Mouse (Mus musculus) hindbrain, postnatal 0 days (tissue): ENCODE data around the gene Ralbp1. TPM values are rescaled to one million over a fixed set of nuclear protein-coding genes. Genes with fewer than 3 reads are reported as not detected.
A peak's percentile ranks its signal among the peaks of the same experiment; 100 is the strongest.

ENCODE experiments used
- ATAC-seq: fragments of 200-750 bp; cut with Nextera tagmentation; 2 replicates; pipeline ENCODE4 v1.8.0; 2017; ENCODE audit warnings: mild to moderate bottlenecking, moderate TSS enrichment, moderate library complexity
- DNase-seq: peaks from one replicate; pipeline ENCODE4 v3.0.0-alpha.2; 2015; ENCODE audit warnings: low spot score
- H3K27ac ChIP-seq: fragments of 300-500 bp; sonication (generic); 2 replicates; pipeline ENCODE4 v1.5.1; 2014; ENCODE audit warnings: mild to moderate bottlenecking
- H3K27me3 ChIP-seq: fragments of 300-500 bp; sonication (generic); 2 replicates; pipeline ENCODE4 v1.6.1; 2014; ENCODE audit warnings: low read length, mixed read lengths; ENCODE audit not compliant: insufficient read depth
- H3K36me3 ChIP-seq: fragments of 300-500 bp; sonication (generic); 2 replicates; pipeline ENCODE4 v1.6.1; 2014; ENCODE audit warnings: low read length, mixed read lengths; ENCODE audit not compliant: insufficient read depth
- H3K4me1 ChIP-seq: fragments of 300-500 bp; sonication (generic); 2 replicates; pipeline ENCODE4 v1.6.1; 2014; ENCODE audit warnings: antibody characterized with exemption, low read length, mixed read lengths; ENCODE audit not compliant: insufficient read depth
- H3K4me2 ChIP-seq: fragments of 300-500 bp; sonication (generic); 2 replicates; pipeline ENCODE4 v1.6.1; 2014; ENCODE audit warnings: low read depth, mild to moderate bottlenecking, low read length, moderate library complexity, mixed read lengths
- H3K4me3 ChIP-seq: fragments of 300-500 bp; sonication (generic); 2 replicates; pipeline ENCODE4 v1.5.1; 2014; ENCODE audit warnings: low read length
- H3K9ac ChIP-seq: fragments of 300-500 bp; sonication (generic); replicated peaks from 2 replicates; pipeline ENCODE4 v1.6.1; 2014; ENCODE audit warnings: mild to moderate bottlenecking, low read length, moderate library complexity, mixed read lengths
- H3K9me3 ChIP-seq: fragments of 300-500 bp; sonication (generic); 2 replicates; pipeline ENCODE4 v1.6.1; 2016; ENCODE audit warnings: low read length, mixed read lengths
- CTCF ChIP-seq: IDR thresholded peaks from 2 replicates; pipeline ENCODE4 v1.5.1; 2016; ENCODE audit warnings: antibody characterized with exemption, control low read depth, low read depth
- WGBS: fragments of 180-500 bp; shearing (Covaris S2); extraction: QIAGEN DNeasy Blood & Tissue Kit; methylation state at CpG from one replicate; pipeline ENCODE4 v1.1.7; 2014; 5-methylcytosine and 5-hydroxymethylcytosine counted together
- polyA plus RNA-seq: library from polyadenylated mRNA; unstranded; fragments of >200 nt; fragmentation: Nextera tagmentation; extraction: Ambion mirVana; gene quantifications from 2 replicates; pipeline ENCODE4 v1.2.1, GENCODE M21; 2015
- total RNA-seq: library from RNA; depleted of rRNA; stranded (reverse); fragments of >200 nt; gene quantifications from 2 replicates; pipeline ENCODE4 v1.2.3, GENCODE M21; 2014

Ralbp1 gene
- total and polyA plus RNA-seq, 2 experiments from 2014 or later: 35.9 to 54.0 TPM

GRCm38 (mm10) chr17:65877026-65877425 lies 8.6 kb downstream of the Ralbp1 start:
- no peak overlapping the region for H3K4me2 ChIP-seq
- H3K9ac ChIP-seq: no peak overlapping the region
- H3K4me1 ChIP-seq: peaks cover 7% of the 10 kb centered on the region
- ATAC-seq (no peak), DNase-seq (no peak)
- no peak overlapping the region for H3K4me3 ChIP-seq
- H3K27me3 ChIP-seq: no peaks in the 10 kb centered on the region
- WGBS: 80% methylated on average over 6 of the region's 6 CpGs
- no peak overlapping the region for H3K27ac ChIP-seq
- no peak for TF ChIP-seq CTCF
- no peaks in the 10 kb centered on the region for H3K36me3 ChIP-seq
- no peaks in the 10 kb centered on the region for H3K9me3 ChIP-seq

- ATAC-seq (no peak), DNase-seq (no peak)
- TF ChIP-seq CTCF: no peak
- H3K27me3 ChIP-seq: no peaks in the 10 kb centered on the region
- H3K4me3 ChIP-seq: no peak overlapping the region
- H3K4me1 ChIP-seq: peaks cover 13% of the 10 kb centered on the region
- WGBS: 89% methylated on average over 11 of the region's 11 CpGs
- H3K9me3 ChIP-seq: no peaks in the 10 kb centered on the region
- no peak overlapping the region for H3K27ac ChIP-seq
- no peak overlapping the region for H3K9ac ChIP-seq
- no peak overlapping the region for H3K4me2 ChIP-seq
- H3K36me3 ChIP-seq: no peaks in the 10 kb centered on the region
These were observed 11.8 kb downstream of the Ralbp1 start for GRCm38 (mm10) chr17:65873834-65874233.

GRCm38 (mm10) chr17:65873156-65873555 lies 12.4 kb downstream of the Ralbp1 start:
- H3K9ac ChIP-seq: no peak overlapping the region
- no peaks in the 10 kb centered on the region for H3K27me3 ChIP-seq
- DNase-seq: no peak
- ATAC-seq: no peak
- no peak for TF ChIP-seq CTCF
- 81% methylated on average over 4 of the region's 4 CpGs for WGBS
- H3K4me3 ChIP-seq: no peak overlapping the region
- H3K4me1 ChIP-seq: peaks cover 13% of the 10 kb centered on the region
- H3K4me2 ChIP-seq: no peak overlapping the region
- H3K36me3 ChIP-seq: no peaks in the 10 kb centered on the region
- H3K27ac ChIP-seq: no peak overlapping the region
- no peaks in the 10 kb centered on the region for H3K9me3 ChIP-seq

GRCm38 (mm10) chr17:65872652-65873051 lies 12.9 kb downstream of the Ralbp1 start:
- Histone ChIP-seq H3K9me3 (no peaks in the 10 kb centered on the region), H3K27ac (peak overlapping the region; percentile 36; the same call in 1 of the 2 replicates), H3K27me3 (no peaks in the 10 kb centered on the region), H3K9ac (no peak overlapping the region), H3K4me1 (peaks cover 13% of the 10 kb centered on the region), H3K4me3 (no peak overlapping the region), H3K4me2 (no peak overlapping the region), H3K36me3 (no peaks in the 10 kb centered on the region)
- ATAC-seq: peak; percentile 53; the same call in 1 of the 2 replicates
- 36% methylated on average over 6 of the region's 6 CpGs for WGBS
- no peak for DNase-seq
- TF ChIP-seq CTCF: peak; percentile 72

GRCm38 (mm10) chr17:65872051-65872450 lies 13.5 kb downstream of the Ralbp1 start:
- H3K27me3 ChIP-seq: no peaks in the 10 kb centered on the region
- no peak for ATAC-seq
- H3K9me3 ChIP-seq: no peaks in the 10 kb centered on the region
- no peak overlapping the region for H3K4me2 ChIP-seq
- no peaks in the 10 kb centered on the region for H3K36me3 ChIP-seq
- peaks cover 13% of the 10 kb centered on the region for H3K4me1 ChIP-seq
- WGBS: 63% methylated on average over 6 of the region's 6 CpGs
- DNase-seq: no peak
- H3K4me3 ChIP-seq: no peak overlapping the region
- no peak for TF ChIP-seq CTCF
- no peak overlapping the region for H3K9ac ChIP-seq
- H3K27ac ChIP-seq: peak overlapping the region; percentile 36; the same call in 1 of the 2 replicates

GRCm38 (mm10) chr17:65871641-65872041 lies 14.0 kb downstream of the Ralbp1 start:
- Histone ChIP-seq H3K9ac (no peak overlapping the region), H3K9me3 (no peaks in the 10 kb centered on the region), H3K4me1 (peaks cover 13% of the 10 kb centered on the region), H3K36me3 (no peaks in the 10 kb centered on the region), H3K27ac (peak overlapping the region; percentile 36; the same call in 1 of the 2 replicates), H3K4me3 (no peak overlapping the region), H3K4me2 (no peak overlapping the region), H3K27me3 (no peaks in the 10 kb centered on the region)
- DNase-seq (no peak), ATAC-seq (no peak)
- no peak for TF ChIP-seq CTCF
- WGBS: 40% methylated on average over 5 of the region's 5 CpGs

- Histone ChIP-seq H3K36me3 (no peaks in the 10 kb centered on the region; the same call in 1 of the 2 replicates), H3K4me2 (no peak overlapping the region), H3K9ac (no peak overlapping the region), H3K27ac (no peak overlapping the region), H3K4me3 (no peak overlapping the region), H3K27me3 (no peaks in the 10 kb centered on the region), H3K9me3 (no peaks in the 10 kb centered on the region), H3K4me1 (peaks cover 13% of the 10 kb centered on the region)
- 46% methylated on average over 4 of the region's 4 CpGs for WGBS
- ATAC-seq (peak; percentile 31; the same call in 1 of the 2 replicates), DNase-seq (peak; percentile 74)
- peak; percentile 79 for TF ChIP-seq CTCF
These were observed 15.5 kb downstream of the Ralbp1 start for GRCm38 (mm10) chr17:65870146-65870545.
